ENCODE assay signal across 20 mouse cellular contexts in genomic region chr3:89351271-89351670, GRCm38 (mm10). TPM values are rescaled to one million over a fixed set of nuclear protein-coding genes. Genes with fewer than 3 reads are reported as not detected.
A peak's percentile ranks its signal among the peaks of the same experiment; 100 is the strongest.
DNase-seq lines count a peak whose midpoint lies in the region; ATAC-seq and TF ChIP-seq lines count a peak whose summit lies in the region.
"Had no signal": no experiment of that assay in that cellular context is flagged by ENCODE, and none has a peak within 500 bp of the region (broad histone marks: within the 10 kb centered on the region; RNA-seq: fewer than 3 reads in every experiment).

No protein-coding gene starts in this region.

- H3K4me2 ChIP-seq in lung, postnatal 0 days (replicated peaks; ENCODE audit: low read depth, low read length), result no peak overlapping the region

- TF ChIP-seq EP300 in lung, postnatal 0 days (IDR thresholded peaks at IDR 0.05), result no peak

- no peaks in the 10 kb centered on the region for H3K4me1 ChIP-seq in lung, postnatal 0 days (ENCODE audit: insufficient read depth, low read depth, low read length)
- peaks cover 36% of the 10 kb centered on the region for H3K4me1 ChIP-seq in heart, embryonic 10.5 days

- no peaks in the 10 kb centered on the region for H3K36me3 ChIP-seq in lung, postnatal 0 days (ENCODE audit: insufficient read depth, low read length)
- H3K36me3 ChIP-seq in heart, embryonic 10.5 days, result no peaks in the 10 kb centered on the region
- H3K36me3 ChIP-seq: heart, embryonic 12.5 days had no signal

- WGBS in lung, postnatal 0 days, result 52% methylated on average over 5 of the region's 5 CpGs
- 56% methylated on average over 5 of the region's 5 CpGs for WGBS in heart, embryonic 10.5 days

- H3K9me3 ChIP-seq in lung, postnatal 0 days (ENCODE audit: low read length), result no peaks in the 10 kb centered on the region
- no peaks in the 10 kb centered on the region for H3K9me3 ChIP-seq in heart, embryonic 10.5 days
- H3K9me3 ChIP-seq: embryonic facial prominence, embryonic 10.5 days; forebrain, embryonic 13.5 days; heart, embryonic 12.5 days; hindbrain, embryonic 10.5 days had no signal

- H3K4me3 ChIP-seq in lung, postnatal 0 days (ENCODE audit: low read depth, low read length), result no peak overlapping the region
- H3K4me3 ChIP-seq in heart, embryonic 10.5 days, result no peak overlapping the region
- H3K4me3 ChIP-seq: heart, adult 2 months; heart, embryonic 12.5 days had no signal

- ATAC-seq in lung, postnatal 0 days, result no peak
- ATAC-seq: forebrain, embryonic 13.5 days; forebrain, postnatal 0 days had no signal

- H3K27ac ChIP-seq in lung, postnatal 0 days (ENCODE audit: low read length), result no peak overlapping the region
- H3K27ac ChIP-seq in heart, embryonic 10.5 days, result no peak overlapping the region
- H3K27ac ChIP-seq: embryonic facial prominence, embryonic 10.5 days; forebrain, embryonic 13.5 days; heart, adult 2 months had no signal

- peak; percentile 40 for DNase-seq in kidney, adult 18-20 months
- DNase-seq in kidney, postnatal 4 days, result no peak
- peak; percentile 38 for DNase-seq in lung, postnatal 25 days (ENCODE audit: low spot score)
- DNase-seq in lung, postnatal 0 days (ENCODE audit: low spot score), result no peak
- DNase-seq in kidney, postnatal 25 days, result peak; percentile 63 to 77
- DNase-seq in heart, embryonic 10.5 days (ENCODE audit: low spot score), result no peak
- DNase-seq: adrenal gland, adult 8-10 months; adrenal gland, postnatal 36 days; cerebellum, adult 8-10 months; cerebellum, postnatal 25 days; forebrain, postnatal 0 days; gastrocnemius, postnatal 14 days; heart, adult 2 months had no signal

- H3K27me3 ChIP-seq in lung, postnatal 0 days (replicated peaks; ENCODE audit: insufficient read depth, low read length), result no peaks in the 10 kb centered on the region
- H3K27me3 ChIP-seq in heart, embryonic 10.5 days (ENCODE audit: insufficient read depth, poor library complexity, severe bottlenecking), result peaks cover 72% of the 10 kb centered on the region

- no peak for TF ChIP-seq CTCF in lung, postnatal 0 days (IDR thresholded peaks at IDR 0.05)

- H3K9ac ChIP-seq in lung, postnatal 0 days (replicated peaks; ENCODE audit: low read depth), result no peak overlapping the region
- H3K9ac ChIP-seq: heart, embryonic 12.5 days had no signal

RNA-seq across cellular contexts. Expression of gene Adam15, which starts 1.5 kb away (rescaled TPM):
- 133 and 177 TPM in 2 replicates for polyA plus RNA-seq in lung, postnatal 0 days (2015; fragmentation: Nextera tagmentation; extraction: Ambion mirVana)
- 41.9 and 49.0 TPM in 2 replicates for polyA plus RNA-seq in heart, embryonic 10.5 days (2016; fragmentation: Nextera tagmentation; extraction: Ambion mirVana)

RNA-seq across cellular contexts. Expression of gene Dcst2, which starts 10.5 kb away (rescaled TPM):
- polyA plus RNA-seq in lung, postnatal 0 days (2015; fragmentation: Nextera tagmentation; extraction: Ambion mirVana), result 0.16 and 0.25 TPM in 2 replicates
- polyA plus RNA-seq in heart, embryonic 10.5 days (2016; fragmentation: Nextera tagmentation; extraction: Ambion mirVana), result 0.05 TPM in 1 of 2 replicates, not detected in the other
- polyA plus RNA-seq: embryonic facial prominence, embryonic 14.5 days; heart, embryonic 12.5 days; heart, embryonic 16.5 days had no signal

RNA-seq across cellular contexts. Expression of gene Efna4, which starts 13.4 kb away (rescaled TPM):
- polyA plus RNA-seq in lung, postnatal 0 days (2015; fragmentation: Nextera tagmentation; extraction: Ambion mirVana), result 9.7 and 10.3 TPM in 2 replicates
- polyA plus RNA-seq in heart, embryonic 10.5 days (2016; fragmentation: Nextera tagmentation; extraction: Ambion mirVana), result 10.6 and 19.3 TPM in 2 replicates

RNA-seq across cellular contexts. Expression of gene Dcst1, which starts 13.8 kb away (rescaled TPM):
- polyA plus RNA-seq in lung, postnatal 0 days (2015; fragmentation: Nextera tagmentation; extraction: Ambion mirVana), result 0.11 and 0.38 TPM in 2 replicates
- 0.10 and 0.11 TPM in 2 replicates for polyA plus RNA-seq in heart, embryonic 10.5 days (2016; fragmentation: Nextera tagmentation; extraction: Ambion mirVana)
- polyA plus RNA-seq: cortical plate, adult 2 months had no signal

RNA-seq across cellular contexts. Expression of gene Efna3, which starts 28.5 kb away (rescaled TPM):
- 4.4 and 6.7 TPM in 2 replicates for polyA plus RNA-seq in lung, postnatal 0 days (2015; fragmentation: Nextera tagmentation; extraction: Ambion mirVana)
- 0.71 and 2.5 TPM in 2 replicates for polyA plus RNA-seq in heart, embryonic 10.5 days (2016; fragmentation: Nextera tagmentation; extraction: Ambion mirVana)
- polyA plus RNA-seq: heart, adult 2 months had no signal

Comparison
In these comparisons a context has a peak if more than half of its experiments do, and no peak if none do; other contexts are left out.
1. DNase-seq: peak in kidney, adult 18-20 months (single experiment), lung, postnatal 25 days (single experiment) and kidney, postnatal 25 days (2 of 2); none in kidney, postnatal 4 days (0 of 2), lung, postnatal 0 days (single experiment) and heart, embryonic 10.5 days (single experiment).